Mouse (Mus musculus): Measurements from ENCODE around the gene Cd109. TPM values are rescaled to one million over a fixed set of nuclear protein-coding genes. Genes with fewer than 3 reads are reported as not detected.
A peak's percentile ranks its signal among the peaks of the same experiment; 100 is the strongest.

The Cd109 gene
- total and polyA plus RNA-seq, 3 experiments = 0.13 to 0.73 (median 0.52) TPM

GRCm38 (mm10) chr9:78587914-78588313, 27.4 kb upstream of the Cd109 start, which contains the start of gene Slc17a5:
Gene Slc17a5, minus strand, starts transcription at chr9:78588041.
- Histone ChIP-seq H3K9me3 (replicated peaks; ENCODE audit: low read length) (no peaks in the 10 kb centered on the region), H3K4me1 (ENCODE audit: control insufficient read depth in 1 of 2, insufficient read depth in 2 of 2) (peaks cover 8 to 29% of the 10 kb centered on the region in 2 experiments; a peak in 3 of 4 replicates), H3K9ac (ENCODE audit: insufficient read depth, low read depth) (peak within 1 kb of the TSS; percentile 87), H3K79me2 (replicated peaks; ENCODE audit: control insufficient read depth, extremely low read depth, insufficient read depth, poor library complexity, severe bottlenecking) (peaks cover 6% of the 10 kb centered on the region; the same call in 1 of the 2 replicates), H3K4me3 (replicated peaks in 1 of 3; ENCODE audit: low read depth in 2 of 3, low read length in 2 of 3, poor library complexity in 1 of 3) (peak within 1 kb of the TSS; percentile 75 to 90 (median 80)), H3K27me3 (replicated peaks) (no peaks in the 10 kb centered on the region), H3K27ac (ENCODE audit: insufficient read depth, low read depth) (peak within 1 kb of the TSS; percentile 89), H3K4me2 (ENCODE audit: insufficient read depth, low read depth, poor library complexity, severe bottlenecking) (peak within 1 kb of the TSS; percentile 77), H3K36me3 (replicated peaks in 1 of 2; ENCODE audit: control insufficient read depth in 1 of 2, insufficient read depth in 1 of 2, low read length in 1 of 2) (peaks cover 3 to 31% of the 10 kb centered on the region in 2 experiments)
- in situ Hi-C loops (cut with MboI; ENCODE audit: low pct_ligation_motif_present, low pct_unique_long_range_greater_than_20kb, low sequenced_read_pairs) (no loop called here), dilution Hi-C loops (cut with MboI; ENCODE audit: extremely low pct_ligation_motif_present, extremely low pct_unique_long_range_greater_than_20kb, low sequenced_read_pairs) (no loop called here)
- peak; percentile 97 for DNase-seq (ENCODE audit: extremely low read depth)
- TF ChIP-seq ZC3H11A (IDR thresholded peaks at IDR 0.05; ENCODE audit: low read depth, low read length) = no peak
- TF ChIP-seq KAT2A (IDR thresholded peaks at IDR 0.05; ENCODE audit: insufficient replicate concordance, low read length) = peak; percentile 66; the same call in 1 of the 2 replicates
- peak; percentile 71; the same call in 1 of the 2 replicates for TF ChIP-seq POLR2A (IDR thresholded peaks at IDR 0.05; ENCODE audit: low read depth, low read length)
- TF ChIP-seq GABPA (IDR thresholded peaks at IDR 0.05; ENCODE audit: insufficient replicate concordance, low read depth, low read length) = no peak
- peak; percentile 87 for TF ChIP-seq HCFC1 (IDR thresholded peaks at IDR 0.05; ENCODE audit: low read depth, low read length)
- TF ChIP-seq SIN3A (IDR thresholded peaks at IDR 0.05; ENCODE audit: low read length) = peak; percentile 16; the same call in 1 of the 2 replicates
- peak; percentile 61 for TF ChIP-seq TBP (conservative IDR thresholded peaks at IDR 0.05; ENCODE audit: low read depth, low read length)
- TF ChIP-seq NRF1 (IDR thresholded peaks at IDR 0.05; ENCODE audit: low read depth, low read length) = peak; percentile 71
- peak; percentile 53; the same call in 1 of the 2 replicates for TF ChIP-seq TCF12 (IDR thresholded peaks at IDR 0.05; ENCODE audit: low read depth, low read length)
- TF ChIP-seq MAZ (IDR thresholded peaks at IDR 0.05; ENCODE audit: low read depth, low read length) = no peak
- TF ChIP-seq UBTF (IDR thresholded peaks at IDR 0.05; ENCODE audit: low read depth, low read length) = no peak
- TF ChIP-seq MEF2A (IDR thresholded peaks at IDR 0.05; ENCODE audit: borderline replicate concordance, low read depth, low read length) = no peak
- TF ChIP-seq NELFE (IDR thresholded peaks at IDR 0.05; ENCODE audit: low read depth, low read length) = peak; percentile 47; the same call in 1 of the 2 replicates
- peak; percentile 30; the same call in 1 of the 2 replicates for TF ChIP-seq IRF4 (IDR thresholded peaks at IDR 0.05; ENCODE audit: low read depth, low read length)
- no peak for TF ChIP-seq MAX (IDR thresholded peaks at IDR 0.05; ENCODE audit: low read length)
- TF ChIP-seq ELF1 (IDR thresholded peaks at IDR 0.05; ENCODE audit: low read depth, low read length) = peak; percentile 74
- TF ChIP-seq ZMIZ1 (IDR thresholded peaks at IDR 0.05; ENCODE audit: low read depth, low read length) = 0 out of 2 replicates have a peak, but pooled peaks have one; percentile 31
- TF ChIP-seq E2F4 (IDR thresholded peaks at IDR 0.05; ENCODE audit: insufficient replicate concordance, low read depth, low read length) = 0 out of 2 replicates have a peak, but pooled peaks have one; percentile 21

- H3K27ac ChIP-seq (ENCODE audit: insufficient read depth, low read depth) = peak overlapping the region; percentile 89
- peaks cover 3 to 28% of the 10 kb centered on the region in 2 experiments for H3K36me3 ChIP-seq (replicated peaks in 1 of 2; ENCODE audit: control insufficient read depth in 1 of 2, insufficient read depth in 1 of 2, low read length in 1 of 2)
- dilution Hi-C loops (cut with MboI; ENCODE audit: extremely low pct_ligation_motif_present, extremely low pct_unique_long_range_greater_than_20kb, low sequenced_read_pairs) = no loop called here
- H3K4me1 ChIP-seq (ENCODE audit: control insufficient read depth in 1 of 2, insufficient read depth in 2 of 2) = peaks cover 8 to 29% of the 10 kb centered on the region in 2 experiments; a peak in 3 of 4 replicates
- H3K9me3 ChIP-seq (replicated peaks; ENCODE audit: low read length) = no peaks in the 10 kb centered on the region
- in situ Hi-C loops (cut with MboI; ENCODE audit: low pct_ligation_motif_present, low pct_unique_long_range_greater_than_20kb, low sequenced_read_pairs) = no loop called here
- H3K4me2 ChIP-seq (ENCODE audit: insufficient read depth, low read depth, poor library complexity, severe bottlenecking) = peak overlapping the region; percentile 77
- peaks cover 6% of the 10 kb centered on the region; the same call in 1 of the 2 replicates for H3K79me2 ChIP-seq (replicated peaks; ENCODE audit: control insufficient read depth, extremely low read depth, insufficient read depth, poor library complexity, severe bottlenecking)
- peak; percentile 95 for DNase-seq (ENCODE audit: extremely low read depth)
- peak overlapping the region; percentile 67 for H3K9ac ChIP-seq (ENCODE audit: insufficient read depth, low read depth)
- H3K4me3 ChIP-seq (replicated peaks in 1 of 3; ENCODE audit: low read depth in 2 of 3, low read length in 2 of 3, poor library complexity in 1 of 3) = peak overlapping the region; percentile 23 to 80 (median 38)
- H3K27me3 ChIP-seq (replicated peaks) = no peaks in the 10 kb centered on the region
- TF ChIP-seq ZC3H11A (IDR thresholded peaks at IDR 0.05; ENCODE audit: low read depth, low read length) (no peak), JUND (conservative IDR thresholded peaks at IDR 0.05; ENCODE audit: low read depth, low read length) (peak; percentile 74; the same call in 1 of the 2 replicates), KAT2A (IDR thresholded peaks at IDR 0.05; ENCODE audit: insufficient replicate concordance, low read length) (0 out of 2 replicates have a peak, but pooled peaks have one; percentile 15), MAZ (IDR thresholded peaks at IDR 0.05; ENCODE audit: low read depth, low read length) (peak; percentile 95), UBTF (IDR thresholded peaks at IDR 0.05; ENCODE audit: low read depth, low read length) (no peak), EP300 (IDR thresholded peaks at IDR 0.05; ENCODE audit: low read length) (peak; percentile 99), TBP (conservative IDR thresholded peaks at IDR 0.05; ENCODE audit: low read depth, low read length) (no peak), USF2 (conservative IDR thresholded peaks at IDR 0.05; ENCODE audit: low read depth, low read length) (peak; percentile 92), MEF2A (IDR thresholded peaks at IDR 0.05; ENCODE audit: borderline replicate concordance, low read depth, low read length) (peak; percentile 97), TCF12 (IDR thresholded peaks at IDR 0.05; ENCODE audit: low read depth, low read length) (peak; percentile 93), CHD1 (IDR thresholded peaks at IDR 0.05; ENCODE audit: low read depth, low read length) (no peak; the same call in 1 of the 2 replicates), ELF1 (IDR thresholded peaks at IDR 0.05; ENCODE audit: low read depth, low read length) (peak; percentile 58), NRF1 (IDR thresholded peaks at IDR 0.05; ENCODE audit: low read depth, low read length) (0 out of 2 replicates have a peak, but pooled peaks have one; percentile 31), BHLHE40 (IDR thresholded peaks at IDR 0.05; ENCODE audit: low read depth, low read length) (peak; percentile 95), ZNF384 (IDR thresholded peaks at IDR 0.05; ENCODE audit: low read depth, low read length) (no peak), ZKSCAN1 (IDR thresholded peaks at IDR 0.05; ENCODE audit: borderline replicate concordance, low read depth, low read length) (no peak), CTCF (conservative IDR thresholded peaks at IDR 0.05 in 1 of 2, IDR thresholded peaks at IDR 0.05 in 1 of 2; ENCODE audit: low read depth in 2 of 2, low read length in 2 of 2) (no peak), SIN3A (IDR thresholded peaks at IDR 0.05; ENCODE audit: low read length) (no peak; the same call in 1 of the 2 replicates), NELFE (IDR thresholded peaks at IDR 0.05; ENCODE audit: low read depth, low read length) (no peak; the same call in 1 of the 2 replicates), PAX5 (IDR thresholded peaks at IDR 0.05; ENCODE audit: low read length) (no peak), MAX (IDR thresholded peaks at IDR 0.05; ENCODE audit: low read length) (peak; percentile 95)
Measured at GRCm38 (mm10) chr9:78588411-78589033, 26.8 kb upstream of the Cd109 start.

All from CH12.LX (cell line).